Mouse (Mus musculus) megakaryocyte, adult 5-6 weeks (primary cell): Measurements from ENCODE around the gene Saxo1. TPM values are rescaled to one million over a fixed set of nuclear protein-coding genes. Genes with fewer than 3 reads are reported as not detected.

Experiments
- ATAC-seq: 2 replicates; pipeline ENCODE4 v1.8.0; 2016; ENCODE audit warnings: mild to moderate bottlenecking, inconsistent platforms; ENCODE audit not compliant: poor library complexity, severe bottlenecking
- total RNA-seq, 2 experiments: library from RNA; stranded (forward) in 1 of 2; stranded (reverse) in 1 of 2; fragments of 153-499, 151-499 nt in 1 of 2; fragments of 221-1000, 200-1000 nt in 1 of 2; gene quantifications; 2 replicates each; pipeline versions ENCODE4 v1.2.3 to v1.2.4; 2015 to 2017

The Saxo1 gene
- total RNA-seq (2015) (not detected in 2 replicates), total RNA-seq (2017) (not detected in 2 replicates)

DNA sequence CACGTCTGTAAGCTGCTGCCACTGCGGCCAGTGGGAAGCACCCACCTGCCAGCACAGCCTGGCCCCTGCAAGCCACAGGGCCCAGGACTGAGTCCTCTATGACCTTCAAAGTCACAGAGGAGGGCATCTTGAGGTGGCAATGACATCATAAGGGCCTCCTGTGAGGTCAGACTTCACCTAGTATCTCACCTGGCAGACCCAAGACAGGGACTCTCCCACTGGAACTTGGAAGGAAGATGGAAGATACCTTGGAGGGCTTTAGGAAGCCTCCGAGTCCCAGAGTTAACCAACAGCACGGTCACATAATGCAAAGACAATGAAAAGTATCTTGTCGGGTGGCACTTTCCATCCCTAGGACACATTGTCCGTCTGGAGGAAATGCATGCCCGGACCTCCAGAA is at the start of gene Saxo1:
TSS of gene Saxo1 (minus strand) at position 101 of the 400 bp plus-strand sequence.
- no peak for ATAC-seq

- ATAC-seq = no peak
These were observed 33.2 kb upstream of the Saxo1 start for GRCm38 (mm10) chr4:86591304-86591703.

GRCm38 (mm10) chr4:86588236-86588635 is 30.1 kb upstream of the Saxo1 start:
- peak; percentile 89 for ATAC-seq

- no peak for ATAC-seq
These were observed 22.5 kb upstream of the Saxo1 start for GRCm38 (mm10) chr4:86580591-86580990.

DNA sequence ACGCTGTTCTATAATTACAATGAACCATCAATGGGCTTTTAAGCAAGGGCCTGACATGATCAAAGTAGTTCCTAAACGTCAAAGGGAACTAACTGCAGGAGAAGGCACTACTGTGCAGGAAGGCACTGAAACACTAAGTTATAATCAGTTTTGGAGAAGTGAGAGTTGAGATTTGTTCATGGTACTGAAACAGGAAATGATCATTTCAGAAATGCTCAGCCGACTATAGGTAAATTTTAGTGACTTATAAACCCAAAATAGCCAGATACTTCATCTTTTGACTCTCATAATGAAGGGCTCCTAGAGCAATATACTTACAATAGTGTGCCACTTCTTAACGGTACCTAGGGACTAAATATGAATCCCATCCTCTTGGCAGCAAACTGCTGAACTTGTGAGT is 21.9 kb upstream of the Saxo1 start:
- ATAC-seq = peak; percentile 43

- ATAC-seq = no peak
These were observed 18.6 kb upstream of the Saxo1 start for GRCm38 (mm10) chr4:86576630-86577225.

- ATAC-seq = peak; percentile 4; the same call in 1 of the 2 replicates
These were observed 18.0 kb upstream of the Saxo1 start for GRCm38 (mm10) chr4:86576120-86576541.

GRCm38 (mm10) chr4:86575283-86575983 is 17.3 kb upstream of the Saxo1 start, which contains the start of gene Rraga:
Gene Rraga (plus strand): TSS chr4:86575668.
- peak; percentile 92 for ATAC-seq

DNA sequence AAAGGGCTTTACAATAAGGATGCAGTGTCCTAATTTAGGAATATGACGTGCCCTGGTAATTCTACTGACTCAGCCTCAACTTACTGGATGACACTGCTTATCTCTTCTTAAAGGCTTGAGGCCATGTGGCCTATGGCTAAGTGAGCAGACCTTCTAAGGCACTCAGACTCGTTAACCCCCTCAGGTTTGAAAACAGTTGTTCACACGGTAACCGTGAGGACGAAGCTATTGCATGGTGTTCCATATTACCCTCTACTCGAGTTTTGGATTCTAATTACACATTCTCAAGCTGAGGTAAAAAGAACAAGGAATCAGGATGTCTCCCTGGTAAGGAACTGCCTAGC is 16.8 kb upstream of the Saxo1 start:
- ATAC-seq = no peak; the same call in 1 of the 2 replicates

- no peak for ATAC-seq
These were observed 2.9 kb upstream of the Saxo1 start for GRCm38 (mm10) chr4:86561061-86561460.

- ATAC-seq = no peak
These were observed 878 bp upstream of the Saxo1 start for GRCm38 (mm10) chr4:86559006-86559405.

GRCm38 (mm10) chr4:86557371-86557770 is 757 bp downstream of the Saxo1 start:
- ATAC-seq = no peak

- peak; percentile 63; the same call in 1 of the 2 replicates for ATAC-seq
These were observed 3.0 kb downstream of the Saxo1 start for GRCm38 (mm10) chr4:86555035-86555707.

DNA sequence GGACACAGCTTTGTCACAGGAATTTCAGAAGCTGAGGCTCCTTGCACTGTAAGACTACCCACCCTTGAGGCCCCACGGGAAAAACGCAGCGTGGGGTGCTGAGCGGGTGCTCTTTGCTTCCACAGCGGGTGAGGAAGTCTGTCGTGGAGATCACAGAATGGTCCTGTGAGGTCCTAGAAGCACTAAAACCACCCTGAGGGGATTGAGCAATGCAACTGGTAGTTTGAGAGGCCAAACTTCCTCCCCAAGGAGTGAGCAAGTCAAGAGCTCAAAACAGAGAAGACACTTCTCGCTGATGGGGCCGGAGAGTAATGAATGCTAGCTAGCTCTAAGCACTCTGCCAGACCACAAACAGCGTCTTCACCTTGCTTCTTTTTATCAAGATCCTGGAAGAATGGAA is 9.8 kb downstream of the Saxo1 start:
- peak; percentile 87 for ATAC-seq

DNA sequence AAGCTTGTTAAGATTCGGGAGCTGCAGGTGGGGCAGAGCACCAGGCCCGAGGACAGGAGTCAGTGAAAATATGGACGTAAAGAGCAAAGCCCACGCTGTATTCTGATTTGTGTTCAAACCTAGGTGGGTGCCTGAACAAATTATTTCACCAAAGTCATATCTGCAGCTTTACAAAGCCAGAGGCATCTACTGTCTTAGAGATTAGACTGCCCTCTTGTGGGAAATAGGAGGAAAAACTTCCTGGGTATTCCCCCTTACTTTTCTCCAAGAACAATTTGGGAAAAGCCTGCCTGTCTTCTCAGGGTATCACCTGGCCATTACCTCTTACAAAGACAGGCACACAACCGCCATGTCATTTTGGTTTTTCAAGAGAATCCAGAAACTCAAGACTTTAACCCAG is 12.5 kb downstream of the Saxo1 start:
- no peak for ATAC-seq

DNA sequence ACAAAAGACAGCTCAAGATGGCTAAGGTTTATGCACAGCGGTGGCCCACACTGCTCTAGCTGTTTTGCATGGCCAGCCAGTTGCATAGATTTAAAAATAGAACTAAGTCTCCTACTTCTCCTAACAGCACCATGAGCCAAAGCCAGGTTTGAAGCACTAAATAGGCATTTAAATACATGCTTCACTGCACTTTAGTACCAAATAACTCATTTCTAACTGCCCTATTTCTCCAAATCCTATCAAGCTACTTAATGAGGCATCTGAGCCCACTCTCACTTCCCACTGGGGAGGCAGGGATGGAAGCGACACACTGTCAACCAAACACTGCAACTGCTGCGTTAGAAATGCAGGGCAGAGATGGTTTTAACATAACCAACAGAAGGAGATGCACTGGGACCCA is 14.1 kb downstream of the Saxo1 start:
- no peak for ATAC-seq

DNA sequence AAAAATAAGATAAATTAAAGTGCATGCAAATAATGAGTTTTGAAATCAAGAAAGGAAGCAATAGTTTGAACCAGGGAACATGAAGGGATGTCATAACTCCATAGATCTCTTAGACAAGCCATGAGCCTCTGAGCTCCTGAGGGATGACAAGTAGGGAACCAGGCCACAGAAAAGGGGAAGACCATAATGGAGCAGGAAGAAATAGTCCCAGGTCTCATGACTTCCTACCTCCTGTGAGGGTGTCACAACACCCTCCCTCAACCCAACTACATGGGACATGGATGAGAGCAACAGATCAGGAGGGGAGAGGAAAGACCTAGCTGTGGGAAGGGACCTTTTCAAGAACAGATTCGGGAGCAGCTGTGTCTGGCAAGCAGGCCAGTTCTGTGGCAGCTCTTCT is 16.6 kb downstream of the Saxo1 start:
- no peak for ATAC-seq

DNA sequence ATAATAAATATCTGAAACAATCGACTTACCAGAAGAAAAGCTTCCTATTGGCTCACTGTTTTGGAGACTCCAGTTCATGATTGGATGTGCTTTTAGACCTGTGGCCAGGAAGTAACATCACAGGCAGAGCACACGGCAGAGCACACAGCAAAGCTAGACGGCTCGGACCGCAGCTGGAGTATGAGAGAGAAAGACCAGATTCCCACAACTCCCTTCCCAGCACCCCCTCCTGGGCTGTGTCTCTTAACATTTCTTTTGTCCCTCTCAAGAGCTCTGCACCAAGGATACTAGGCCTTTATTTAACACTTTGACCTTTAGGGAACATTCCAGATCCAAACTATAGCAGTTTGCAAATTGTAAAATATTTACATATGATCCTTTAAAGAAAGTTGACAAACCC is 19.2 kb downstream of the Saxo1 start:
- ATAC-seq = no peak

GRCm38 (mm10) chr4:86537972-86538371 is 20.2 kb downstream of the Saxo1 start:
- 0 out of 2 replicates have a peak, but pooled peaks have one; percentile 43 for ATAC-seq

GRCm38 (mm10) chr4:86534091-86534481 is 24.0 kb downstream of the Saxo1 start:
- no peak for ATAC-seq

- no peak for ATAC-seq
These were observed 24.6 kb downstream of the Saxo1 start for GRCm38 (mm10) chr4:86533406-86534090.
